Mouse (Mus musculus): ENCODE measurements around the gene Xpnpep1.

Gene Xpnpep1

GRCm38 (mm10) chr19:53071651-53072050 is 31.6 kb upstream of the Xpnpep1 start:
- Histone ChIP-seq H3K27me3 (ENCODE audit: insufficient read depth, low read length) (no peaks in the 10 kb centered on the region), H3K36me3 (ENCODE audit: insufficient read depth, low read length) (no peaks in the 10 kb centered on the region), H3K9me3 (ENCODE audit: low read length) (no peaks in the 10 kb centered on the region), H3K4me1 (replicated peaks; ENCODE audit: low read depth, low read length) (peaks cover 35% of the 10 kb centered on the region), H3K4me3 (replicated peaks; ENCODE audit: low read length) (no peak overlapping the region)
- TF ChIP-seq NANOG (IDR thresholded peaks at IDR 0.05; ENCODE audit: borderline replicate concordance, low read length) (no peak), CTCF (conservative IDR thresholded peaks at IDR 0.05; ENCODE audit: low read length) (no peak), POU5F1 (IDR thresholded peaks at IDR 0.05; ENCODE audit: borderline replicate concordance, low read length) (no peak)

DNA sequence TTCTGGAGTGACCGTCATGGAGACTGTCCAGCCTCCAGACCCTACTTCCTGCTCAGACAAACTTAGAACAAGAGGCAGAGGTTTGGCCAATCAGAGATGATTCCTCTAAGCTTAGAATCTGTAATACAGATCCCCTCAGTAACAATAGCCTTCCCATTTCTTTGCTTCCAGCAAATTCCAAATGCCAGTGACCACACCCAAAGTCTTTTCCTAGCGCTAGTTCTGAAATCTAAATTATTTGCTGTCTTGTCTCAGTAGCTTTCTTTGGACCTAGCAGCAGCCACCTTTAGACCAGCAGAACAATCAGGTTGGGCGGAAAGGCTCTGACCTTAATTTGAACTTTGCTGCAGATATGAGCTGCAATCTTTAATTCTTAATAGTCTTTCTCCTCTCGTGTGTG is 30.9 kb upstream of the Xpnpep1 start:
- H3K36me3 ChIP-seq (ENCODE audit: insufficient read depth, low read length) = no peaks in the 10 kb centered on the region
- no peaks in the 10 kb centered on the region for H3K9me3 ChIP-seq (ENCODE audit: low read length)
- TF ChIP-seq NANOG (IDR thresholded peaks at IDR 0.05; ENCODE audit: borderline replicate concordance, low read length) = no peak
- no peak for TF ChIP-seq POU5F1 (IDR thresholded peaks at IDR 0.05; ENCODE audit: borderline replicate concordance, low read length)
- TF ChIP-seq CTCF (conservative IDR thresholded peaks at IDR 0.05; ENCODE audit: low read length) = no peak

DNA sequence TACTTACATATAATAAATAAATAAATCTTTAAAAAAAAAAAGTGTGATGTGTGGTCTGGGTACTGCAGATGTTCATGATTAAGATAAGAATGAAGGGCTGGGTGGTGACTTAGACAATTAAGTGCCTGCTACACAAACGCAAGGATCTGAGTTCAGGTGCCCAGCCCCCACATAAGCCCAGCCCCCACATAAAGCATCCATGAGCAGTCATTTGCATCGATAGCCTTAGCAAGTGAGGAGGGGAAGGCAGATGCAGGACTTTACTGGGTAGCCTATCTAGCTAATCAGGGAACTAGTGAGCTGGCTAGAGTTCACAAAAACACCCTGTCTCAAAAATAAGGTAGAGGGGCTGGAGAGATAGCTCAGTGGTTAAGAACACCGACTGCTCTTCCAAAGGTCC is 29.4 kb upstream of the Xpnpep1 start:
- H3K4me1 ChIP-seq (replicated peaks; ENCODE audit: low read depth, low read length) = peaks cover 52% of the 10 kb centered on the region
- no peaks in the 10 kb centered on the region for H3K27me3 ChIP-seq (ENCODE audit: insufficient read depth, low read length)
- H3K9me3 ChIP-seq (ENCODE audit: low read length) = no peaks in the 10 kb centered on the region
- TF ChIP-seq CTCF (conservative IDR thresholded peaks at IDR 0.05; ENCODE audit: low read length) (no peak), POU5F1 (IDR thresholded peaks at IDR 0.05; ENCODE audit: borderline replicate concordance, low read length) (no peak), NANOG (IDR thresholded peaks at IDR 0.05; ENCODE audit: borderline replicate concordance, low read length) (no peak)
- H3K36me3 ChIP-seq (ENCODE audit: insufficient read depth, low read length) = no peaks in the 10 kb centered on the region
- no peak overlapping the region for H3K4me3 ChIP-seq (replicated peaks; ENCODE audit: low read length)

More for the DNA sequence above, 30.9 kb upstream of the Xpnpep1 start:
- Histone ChIP-seq H3K4me3 (replicated peaks; ENCODE audit: low read length) (no peak overlapping the region), H3K4me1 (replicated peaks; ENCODE audit: low read depth, low read length) (peaks cover 39% of the 10 kb centered on the region), H3K27me3 (ENCODE audit: insufficient read depth, low read length) (no peaks in the 10 kb centered on the region)

GRCm38 (mm10) chr19:53066934-53067333 is 26.9 kb upstream of the Xpnpep1 start:
- Histone ChIP-seq H3K4me1 (replicated peaks; ENCODE audit: low read depth, low read length) (peaks cover 73% of the 10 kb centered on the region), H3K36me3 (ENCODE audit: insufficient read depth, low read length) (no peaks in the 10 kb centered on the region), H3K4me3 (replicated peaks; ENCODE audit: low read length) (peak overlapping the region; percentile 58), H3K27me3 (ENCODE audit: insufficient read depth, low read length) (no peaks in the 10 kb centered on the region), H3K9me3 (ENCODE audit: low read length) (no peaks in the 10 kb centered on the region)
- no peak for TF ChIP-seq NANOG (IDR thresholded peaks at IDR 0.05; ENCODE audit: borderline replicate concordance, low read length)
- no peak for TF ChIP-seq CTCF (conservative IDR thresholded peaks at IDR 0.05; ENCODE audit: low read length)
- no peak for TF ChIP-seq POU5F1 (IDR thresholded peaks at IDR 0.05; ENCODE audit: borderline replicate concordance, low read length)

- no peak for TF ChIP-seq POU5F1 (IDR thresholded peaks at IDR 0.05; ENCODE audit: borderline replicate concordance, low read length)
- TF ChIP-seq CTCF (conservative IDR thresholded peaks at IDR 0.05; ENCODE audit: low read length) = no peak
- TF ChIP-seq NANOG (IDR thresholded peaks at IDR 0.05; ENCODE audit: borderline replicate concordance, low read length) = no peak
- no peaks in the 10 kb centered on the region for H3K36me3 ChIP-seq (ENCODE audit: insufficient read depth, low read length)
- H3K4me1 ChIP-seq (replicated peaks; ENCODE audit: low read depth, low read length) = peaks cover 73% of the 10 kb centered on the region
- 0 out of 2 replicates have a peak overlapping the region, but pooled peaks have one; percentile 58 for H3K4me3 ChIP-seq (replicated peaks; ENCODE audit: low read length)
- no peaks in the 10 kb centered on the region for H3K9me3 ChIP-seq (ENCODE audit: low read length)
- H3K27me3 ChIP-seq (ENCODE audit: insufficient read depth, low read length) = no peaks in the 10 kb centered on the region
Measured at GRCm38 (mm10) chr19:53066531-53066930, 26.5 kb upstream of the Xpnpep1 start.

DNA sequence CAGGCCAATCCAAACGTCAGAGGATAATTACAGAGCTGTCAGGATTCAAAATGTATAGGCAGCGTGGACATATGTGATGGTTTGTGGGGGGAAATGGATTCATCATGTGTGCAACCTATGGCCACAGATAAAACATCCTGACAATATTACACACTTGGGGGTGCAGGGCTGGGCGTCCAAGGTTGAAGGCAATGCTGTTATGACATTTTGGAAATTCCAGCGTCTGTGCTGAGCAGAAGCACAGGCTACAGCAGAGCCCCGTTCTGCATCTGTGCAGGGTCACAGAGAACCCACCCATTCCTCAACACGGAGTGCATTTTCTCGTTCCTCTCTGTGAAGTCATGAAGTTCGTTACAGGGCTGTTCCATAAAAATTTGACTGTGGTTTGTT is 25.0 kb upstream of the Xpnpep1 start:
- H3K27me3 ChIP-seq (ENCODE audit: insufficient read depth, low read length) = no peaks in the 10 kb centered on the region
- no peaks in the 10 kb centered on the region for H3K9me3 ChIP-seq (ENCODE audit: low read length)
- H3K4me1 ChIP-seq (replicated peaks; ENCODE audit: low read depth, low read length) = peaks cover 70% of the 10 kb centered on the region
- no peak for TF ChIP-seq CTCF (conservative IDR thresholded peaks at IDR 0.05; ENCODE audit: low read length)
- no peak for TF ChIP-seq POU5F1 (IDR thresholded peaks at IDR 0.05; ENCODE audit: borderline replicate concordance, low read length)
- no peak for TF ChIP-seq NANOG (IDR thresholded peaks at IDR 0.05; ENCODE audit: borderline replicate concordance, low read length)
- no peaks in the 10 kb centered on the region for H3K36me3 ChIP-seq (ENCODE audit: insufficient read depth, low read length)
- H3K4me3 ChIP-seq (replicated peaks; ENCODE audit: low read length) = peak overlapping the region; percentile 30; the same call in 1 of the 2 replicates

DNA sequence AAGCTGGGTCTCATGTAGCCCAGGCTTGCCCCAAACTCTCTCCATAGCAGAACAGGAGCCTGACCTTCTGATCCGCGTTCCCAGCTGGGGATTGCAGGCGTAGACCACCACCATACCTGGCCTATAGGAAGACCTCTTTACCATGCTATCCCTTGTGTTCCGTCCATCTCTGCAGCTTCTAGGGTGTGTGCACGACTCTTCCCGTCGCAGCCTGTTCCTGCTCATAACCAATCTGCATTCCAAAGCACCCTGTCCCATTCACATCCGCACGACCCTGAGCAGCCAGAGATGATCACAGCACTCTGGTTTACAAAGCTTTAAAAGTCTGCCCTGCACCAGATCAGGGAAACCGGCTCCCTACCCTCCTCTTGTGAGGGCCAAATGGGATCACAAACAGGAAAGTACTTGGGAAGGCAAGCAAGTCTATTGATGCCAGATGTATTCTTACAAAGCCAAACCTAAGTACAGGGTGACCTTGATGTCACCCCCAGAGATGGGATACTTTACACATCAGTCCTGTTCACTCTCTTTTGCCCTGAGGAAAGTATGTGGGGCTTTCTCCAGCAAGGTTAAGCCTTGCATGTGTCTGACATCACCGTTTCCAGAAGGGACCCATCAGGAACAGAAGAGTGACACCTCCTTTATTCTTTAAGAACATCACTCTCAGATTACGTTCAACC is 24.4 kb upstream of the Xpnpep1 start:
- Histone ChIP-seq H3K9me3 (ENCODE audit: low read length) (no peaks in the 10 kb centered on the region), H3K4me3 (replicated peaks; ENCODE audit: low read length) (peak overlapping the region; percentile 30), H3K27me3 (ENCODE audit: insufficient read depth, low read length) (no peaks in the 10 kb centered on the region), H3K4me1 (replicated peaks; ENCODE audit: low read depth, low read length) (peaks cover 73% of the 10 kb centered on the region), H3K36me3 (ENCODE audit: insufficient read depth, low read length) (no peaks in the 10 kb centered on the region)
- TF ChIP-seq NANOG (IDR thresholded peaks at IDR 0.05; ENCODE audit: borderline replicate concordance, low read length) (peak; percentile 75; the same call in 1 of the 2 replicates), POU5F1 (IDR thresholded peaks at IDR 0.05; ENCODE audit: borderline replicate concordance, low read length) (no peak)

- peaks cover 92% of the 10 kb centered on the region for H3K4me1 ChIP-seq (replicated peaks; ENCODE audit: low read depth, low read length)
- TF ChIP-seq CTCF (conservative IDR thresholded peaks at IDR 0.05; ENCODE audit: low read length) = no peak
- no peak; the same call in 1 of the 2 replicates for TF ChIP-seq POU5F1 (IDR thresholded peaks at IDR 0.05; ENCODE audit: borderline replicate concordance, low read length)
- no peak for TF ChIP-seq NANOG (IDR thresholded peaks at IDR 0.05; ENCODE audit: borderline replicate concordance, low read length)
- no peaks in the 10 kb centered on the region for H3K36me3 ChIP-seq (ENCODE audit: insufficient read depth, low read length)
- no peaks in the 10 kb centered on the region for H3K9me3 ChIP-seq (ENCODE audit: low read length)
- no peaks in the 10 kb centered on the region for H3K27me3 ChIP-seq (ENCODE audit: insufficient read depth, low read length)
- no peak overlapping the region; the same call in 1 of the 2 replicates for H3K4me3 ChIP-seq (replicated peaks; ENCODE audit: low read length)
Measured at GRCm38 (mm10) chr19:53062046-53062445, 22.0 kb upstream of the Xpnpep1 start.

Measured in E14TG2a.4 (cell line).